Mouse (Mus musculus): Measurements from ENCODE around the gene Rreb1. TPM values are rescaled to one million over a fixed set of nuclear protein-coding genes. Genes with fewer than 3 reads are reported as not detected.
A peak's percentile ranks its signal among the peaks of the same experiment; 100 is the strongest.

Rreb1 gene
- polyA plus RNA-seq, 1 experiment from 2014 or later: 21.2 TPM

DNA sequence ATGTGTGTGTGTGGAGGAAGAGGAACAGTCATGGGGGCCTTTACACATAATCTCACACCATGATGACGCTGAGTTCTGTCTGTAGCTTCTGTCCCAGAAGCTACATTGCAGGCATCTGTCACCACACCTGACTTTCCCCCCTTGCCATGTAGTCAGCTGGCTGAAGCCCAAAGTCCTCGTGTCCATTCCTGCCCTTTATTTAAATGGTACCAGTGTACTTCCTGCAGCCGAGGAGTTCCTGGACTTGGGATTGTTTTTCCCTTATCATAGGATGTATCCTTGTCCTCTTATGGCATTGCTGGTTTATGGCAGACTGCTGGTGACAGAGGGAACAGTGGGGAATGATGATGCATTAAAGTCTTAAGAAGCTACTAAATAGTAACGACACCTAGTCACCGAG, 120.6 kb downstream of the Rreb1 start:
- no peak overlapping the region for H3K4me3 ChIP-seq (ENCODE audit: low read depth, low read length)
- no peak overlapping the region for H3K9ac ChIP-seq (replicated peaks; ENCODE audit: low read depth, low read length)
- peaks cover 43% of the 10 kb centered on the region for H3K36me3 ChIP-seq (ENCODE audit: control insufficient read depth, insufficient read depth, low read length)
- no peak overlapping the region for H3K4me2 ChIP-seq (replicated peaks; ENCODE audit: low read depth, low read length)
- no peak for ATAC-seq (ENCODE audit: insufficient number of reproducible peaks, insufficient read depth, low FRiP score, low read depth)
- WGBS: 76% methylated on average over 5 of the region's 5 CpGs
- H3K27me3 ChIP-seq (ENCODE audit: control insufficient read depth, insufficient read depth, low read length): no peaks in the 10 kb centered on the region
- H3K27ac ChIP-seq (ENCODE audit: low read length): no peak overlapping the region
- H3K9me3 ChIP-seq (ENCODE audit: control insufficient read depth, low read depth, low read length): no peaks in the 10 kb centered on the region
- H3K4me1 ChIP-seq (ENCODE audit: control insufficient read depth, insufficient read depth, low read length): no peaks in the 10 kb centered on the region

DNA sequence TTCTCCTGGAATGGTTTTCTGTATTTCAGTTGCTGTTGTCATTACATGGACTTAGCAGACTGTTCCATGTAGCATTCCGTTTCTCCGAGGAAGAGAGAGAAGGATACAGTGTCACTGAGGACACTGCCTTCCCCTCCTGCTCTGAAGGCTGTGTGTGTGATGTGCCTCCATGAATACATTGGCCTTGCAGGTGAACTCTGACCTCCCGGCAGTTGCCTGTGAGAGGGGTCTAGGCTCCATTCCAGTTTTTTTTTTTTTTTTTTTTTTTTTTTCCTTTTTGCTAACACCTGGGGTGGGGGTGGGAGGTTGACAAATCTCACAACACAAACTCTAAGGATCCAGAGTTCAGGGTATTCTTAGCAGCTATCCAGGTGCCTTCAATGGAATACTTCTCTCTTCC, 124.8 kb downstream of the Rreb1 start:
- 84% methylated on average over 3 of the region's 3 CpGs for WGBS
- ATAC-seq (ENCODE audit: insufficient number of reproducible peaks, insufficient read depth, low FRiP score, low read depth): no peak
- Histone ChIP-seq H3K4me1 (ENCODE audit: control insufficient read depth, insufficient read depth, low read length) (no peaks in the 10 kb centered on the region), H3K9me3 (ENCODE audit: control insufficient read depth, low read depth, low read length) (no peaks in the 10 kb centered on the region), H3K9ac (replicated peaks; ENCODE audit: low read depth, low read length) (no peak overlapping the region), H3K4me2 (replicated peaks; ENCODE audit: low read depth, low read length) (no peak overlapping the region), H3K4me3 (ENCODE audit: low read depth, low read length) (no peak overlapping the region), H3K36me3 (ENCODE audit: control insufficient read depth, insufficient read depth, low read length) (peaks cover 35% of the 10 kb centered on the region), H3K27me3 (ENCODE audit: control insufficient read depth, insufficient read depth, low read length) (no peaks in the 10 kb centered on the region), H3K27ac (ENCODE audit: low read length) (no peak overlapping the region)

DNA sequence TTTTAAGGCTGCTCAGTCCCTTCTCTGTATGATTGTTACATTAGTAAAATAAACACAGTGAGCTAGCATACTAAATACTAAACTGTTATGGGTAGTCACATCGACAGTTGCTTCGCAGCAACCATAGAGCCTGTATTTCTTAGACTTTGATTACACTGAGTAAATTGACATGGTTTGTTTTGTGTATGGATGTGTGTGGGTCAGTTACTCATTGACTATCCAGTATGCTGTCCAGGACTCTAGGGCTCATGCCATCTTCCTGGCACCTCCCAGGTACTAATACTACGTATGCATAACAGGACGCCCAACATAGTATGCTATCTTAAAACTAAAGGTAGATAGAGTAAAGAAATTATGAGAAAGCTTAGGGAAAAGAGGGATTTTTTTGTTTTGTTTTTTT, 125.3 kb downstream of the Rreb1 start:
- H3K36me3 ChIP-seq (ENCODE audit: control insufficient read depth, insufficient read depth, low read length): peaks cover 33% of the 10 kb centered on the region
- H3K4me1 ChIP-seq (ENCODE audit: control insufficient read depth, insufficient read depth, low read length): peaks cover 1% of the 10 kb centered on the region; the same call in 1 of the 2 replicates
- no peak overlapping the region for H3K9ac ChIP-seq (replicated peaks; ENCODE audit: low read depth, low read length)
- WGBS: 86% methylated on average over 4 of the region's 4 CpGs
- no peak overlapping the region for H3K27ac ChIP-seq (ENCODE audit: low read length)
- no peak overlapping the region for H3K4me2 ChIP-seq (replicated peaks; ENCODE audit: low read depth, low read length)
- H3K9me3 ChIP-seq (ENCODE audit: control insufficient read depth, low read depth, low read length): no peaks in the 10 kb centered on the region
- H3K27me3 ChIP-seq (ENCODE audit: control insufficient read depth, insufficient read depth, low read length): no peaks in the 10 kb centered on the region
- no peak overlapping the region for H3K4me3 ChIP-seq (ENCODE audit: low read depth, low read length)
- ATAC-seq (ENCODE audit: insufficient number of reproducible peaks, insufficient read depth, low FRiP score, low read depth): no peak

DNA sequence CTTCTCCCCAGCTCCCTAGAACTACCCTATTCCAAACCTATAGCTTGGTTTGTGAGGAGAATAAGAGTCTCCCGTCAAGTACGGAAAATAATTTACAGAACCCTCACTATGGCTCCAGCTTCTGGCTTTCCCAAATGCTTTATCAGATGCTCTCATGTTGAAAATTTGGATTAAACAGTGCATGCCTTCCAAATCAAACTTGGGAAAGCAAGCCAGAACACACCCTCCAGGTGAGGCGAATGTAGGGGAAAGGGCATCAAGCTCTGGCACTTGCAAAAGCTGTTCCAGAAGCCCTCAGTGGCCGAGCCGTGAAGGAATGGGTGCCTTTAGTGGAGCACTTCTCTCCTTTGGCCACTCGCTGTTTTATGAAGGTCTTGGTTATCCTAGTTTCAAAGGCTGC, 126.2 kb downstream of the Rreb1 start:
- no peak overlapping the region for H3K4me2 ChIP-seq (replicated peaks; ENCODE audit: low read depth, low read length)
- H3K4me3 ChIP-seq (ENCODE audit: low read depth, low read length): no peak overlapping the region
- ATAC-seq (ENCODE audit: insufficient number of reproducible peaks, insufficient read depth, low FRiP score, low read depth): no peak
- WGBS: 90% methylated on average over 6 of the region's 6 CpGs
- H3K36me3 ChIP-seq (ENCODE audit: control insufficient read depth, insufficient read depth, low read length): peaks cover 36% of the 10 kb centered on the region
- no peak overlapping the region for H3K9ac ChIP-seq (replicated peaks; ENCODE audit: low read depth, low read length)
- H3K9me3 ChIP-seq (ENCODE audit: control insufficient read depth, low read depth, low read length): no peaks in the 10 kb centered on the region
- H3K27me3 ChIP-seq (ENCODE audit: control insufficient read depth, insufficient read depth, low read length): no peaks in the 10 kb centered on the region
- H3K4me1 ChIP-seq (ENCODE audit: control insufficient read depth, insufficient read depth, low read length): peaks cover 4% of the 10 kb centered on the region; the same call in 1 of the 2 replicates
- H3K27ac ChIP-seq (ENCODE audit: low read length): no peak overlapping the region

DNA sequence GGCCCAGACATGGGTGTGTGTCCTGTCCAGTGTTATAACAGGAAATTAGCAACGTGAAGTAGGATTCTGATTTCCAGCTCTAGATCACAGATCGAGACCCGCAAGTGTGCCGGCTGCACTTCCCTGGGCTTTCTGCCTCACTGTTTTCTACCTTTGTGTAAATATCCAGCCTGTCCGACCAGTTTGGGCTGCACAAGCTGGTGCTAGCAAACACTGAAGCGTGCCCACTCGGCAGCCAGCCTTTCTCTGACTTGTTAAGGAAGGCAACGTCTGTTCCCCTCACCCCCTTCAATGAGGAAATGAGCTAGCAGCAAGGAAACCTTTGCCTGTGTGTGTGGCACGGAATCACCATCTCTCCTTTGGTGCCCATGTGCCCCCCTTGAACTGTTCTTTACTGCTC, 129.9 kb downstream of the Rreb1 start:
- no peak overlapping the region for H3K9ac ChIP-seq (replicated peaks; ENCODE audit: low read depth, low read length)

DNA sequence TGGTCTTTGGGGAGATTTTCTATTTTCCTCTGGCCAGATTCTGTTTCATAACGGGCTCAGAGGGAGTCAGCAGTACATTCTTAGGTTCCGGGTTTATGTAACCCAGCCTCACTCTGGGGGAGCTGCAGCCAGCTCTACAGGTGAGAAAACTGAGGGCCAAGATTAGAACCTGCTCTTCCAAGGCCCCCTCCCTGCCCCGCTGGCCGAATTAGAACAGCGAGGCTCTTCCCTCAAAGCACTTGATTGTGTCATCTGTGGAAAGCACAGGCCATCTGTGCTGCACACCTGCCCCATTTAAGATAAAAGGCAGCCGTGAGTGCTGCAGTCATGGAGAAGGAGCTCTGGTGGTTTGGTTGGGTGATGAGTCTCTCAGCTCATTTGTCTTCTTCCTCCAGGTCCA, 130.3 kb downstream of the Rreb1 start:
- ATAC-seq (ENCODE audit: insufficient number of reproducible peaks, insufficient read depth, low FRiP score, low read depth): no peak
- Histone ChIP-seq H3K4me3 (ENCODE audit: low read depth, low read length) (no peak overlapping the region), H3K4me2 (replicated peaks; ENCODE audit: low read depth, low read length) (no peak overlapping the region), H3K27ac (ENCODE audit: low read length) (peak overlapping the region; percentile 76), H3K4me1 (ENCODE audit: control insufficient read depth, insufficient read depth, low read length) (peaks cover 10% of the 10 kb centered on the region), H3K36me3 (ENCODE audit: control insufficient read depth, insufficient read depth, low read length) (peaks cover 27% of the 10 kb centered on the region), H3K9me3 (ENCODE audit: control insufficient read depth, low read depth, low read length) (no peaks in the 10 kb centered on the region), H3K27me3 (ENCODE audit: control insufficient read depth, insufficient read depth, low read length) (no peaks in the 10 kb centered on the region), H3K9ac (replicated peaks; ENCODE audit: low read depth, low read length) (no peak overlapping the region)
- WGBS: 55% methylated on average over 6 of the region's 6 CpGs

More for the DNA sequence above, 129.9 kb downstream of the Rreb1 start:
- Histone ChIP-seq H3K4me1 (ENCODE audit: control insufficient read depth, insufficient read depth, low read length) (peaks cover 10% of the 10 kb centered on the region), H3K27me3 (ENCODE audit: control insufficient read depth, insufficient read depth, low read length) (no peaks in the 10 kb centered on the region), H3K4me3 (ENCODE audit: low read depth, low read length) (no peak overlapping the region), H3K36me3 (ENCODE audit: control insufficient read depth, insufficient read depth, low read length) (peaks cover 27% of the 10 kb centered on the region), H3K4me2 (replicated peaks; ENCODE audit: low read depth, low read length) (no peak overlapping the region), H3K27ac (ENCODE audit: low read length) (peak overlapping the region; percentile 83), H3K9me3 (ENCODE audit: control insufficient read depth, low read depth, low read length) (no peaks in the 10 kb centered on the region)
- 63% methylated on average over 9 of the region's 9 CpGs for WGBS
- peak; percentile 87 for ATAC-seq (ENCODE audit: insufficient number of reproducible peaks, insufficient read depth, low FRiP score, low read depth)

DNA sequence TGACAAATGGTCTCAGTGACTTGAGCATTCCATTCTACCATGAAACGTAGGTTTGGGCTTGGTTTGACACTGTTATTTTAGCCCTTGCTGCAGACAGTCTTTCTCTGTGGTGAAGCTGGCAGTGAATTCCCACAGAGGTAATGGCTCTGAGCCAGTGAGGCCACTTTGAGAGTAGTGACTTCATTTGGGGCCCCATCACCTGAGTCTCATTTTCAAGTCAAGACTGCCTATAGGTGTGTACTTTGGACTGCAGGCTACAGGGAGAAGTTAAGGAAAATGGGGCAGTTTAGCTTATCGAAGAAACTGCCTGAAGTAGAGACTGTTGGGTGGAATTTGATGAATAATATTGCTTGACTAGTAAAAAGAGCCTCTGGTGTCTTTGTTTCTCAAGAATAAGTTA, 131.0 kb downstream of the Rreb1 start:
- 71% methylated on average over 2 of the region's 2 CpGs for WGBS
- no peaks in the 10 kb centered on the region for H3K27me3 ChIP-seq (ENCODE audit: control insufficient read depth, insufficient read depth, low read length)
- no peaks in the 10 kb centered on the region for H3K9me3 ChIP-seq (ENCODE audit: control insufficient read depth, low read depth, low read length)
- H3K4me1 ChIP-seq (ENCODE audit: control insufficient read depth, insufficient read depth, low read length): peaks cover 10% of the 10 kb centered on the region
- ATAC-seq (ENCODE audit: insufficient number of reproducible peaks, insufficient read depth, low FRiP score, low read depth): no peak
- H3K9ac ChIP-seq (replicated peaks; ENCODE audit: low read depth, low read length): no peak overlapping the region
- H3K4me2 ChIP-seq (replicated peaks; ENCODE audit: low read depth, low read length): no peak overlapping the region
- H3K27ac ChIP-seq (ENCODE audit: low read length): no peak overlapping the region
- peaks cover 25% of the 10 kb centered on the region for H3K36me3 ChIP-seq (ENCODE audit: control insufficient read depth, insufficient read depth, low read length)
- H3K4me3 ChIP-seq (ENCODE audit: low read depth, low read length): no peak overlapping the region

DNA sequence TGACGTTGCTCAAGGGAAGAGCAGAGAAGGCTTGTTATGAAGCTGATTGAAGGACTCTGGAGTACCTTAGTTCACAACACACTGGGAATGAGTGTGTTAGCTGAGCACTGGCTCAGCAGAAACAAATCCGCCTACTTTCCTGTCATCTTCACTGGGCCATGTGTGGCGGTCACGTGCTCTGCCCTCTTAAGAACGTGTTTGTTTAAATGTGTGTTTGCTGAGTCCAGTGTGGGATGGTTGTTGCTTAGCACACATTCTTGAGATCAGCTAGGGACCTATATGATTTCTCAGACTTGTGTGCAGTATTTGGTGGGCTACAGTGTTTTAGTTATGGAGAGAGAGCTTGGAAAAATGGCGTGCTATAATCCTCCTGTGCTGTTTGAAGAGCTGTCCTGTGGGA, 133.8 kb downstream of the Rreb1 start:
- H3K27me3 ChIP-seq (ENCODE audit: control insufficient read depth, insufficient read depth, low read length): no peaks in the 10 kb centered on the region
- WGBS: 56% methylated on average over 6 of the region's 6 CpGs
- no peak for ATAC-seq (ENCODE audit: insufficient number of reproducible peaks, insufficient read depth, low FRiP score, low read depth)
- H3K27ac ChIP-seq (ENCODE audit: low read length): no peak overlapping the region
- H3K4me1 ChIP-seq (ENCODE audit: control insufficient read depth, insufficient read depth, low read length): peaks cover 10% of the 10 kb centered on the region
- H3K4me3 ChIP-seq (ENCODE audit: low read depth, low read length): no peak overlapping the region
- no peak overlapping the region for H3K9ac ChIP-seq (replicated peaks; ENCODE audit: low read depth, low read length)
- H3K36me3 ChIP-seq (ENCODE audit: control insufficient read depth, insufficient read depth, low read length): peaks cover 40% of the 10 kb centered on the region
- H3K4me2 ChIP-seq (replicated peaks; ENCODE audit: low read depth, low read length): no peak overlapping the region
- H3K9me3 ChIP-seq (ENCODE audit: control insufficient read depth, low read depth, low read length): no peaks in the 10 kb centered on the region

All from stomach, embryonic 14.5 days (tissue).